19 mouse cellular contexts compared by ENCODE assay signal in genomic region chr10:70948276-70948675, GRCm38 (mm10).
DNase-seq lines count a peak whose midpoint lies in the region; ATAC-seq lines count a peak whose summit lies in the region.
"Had no signal": no experiment of that assay in that cellular context is flagged by ENCODE, and none has a peak within 500 bp of the region (broad histone marks: within the 10 kb centered on the region; RNA-seq: fewer than 3 reads in every experiment).

No protein-coding gene starts in this region.

- peak; percentile 51 for ATAC-seq in frontal cortex, adult (ENCODE audit: low TSS enrichment)
- ATAC-seq in megakaryocyte progenitor cell, adult 5-6 weeks (replicated peaks; ENCODE audit: poor library complexity) = no peak
- ATAC-seq: activated CD4-positive, CD25-positive, alpha-beta regulatory T cell, adult 4 months; liver, postnatal 0 days; Patski had no signal

- DNase-seq in frontal cortex, postnatal 25 days (ENCODE audit: low spot score in 2 of 2) = no peak
- DNase-seq in layer of hippocampus, adult 9-11 months = peak; percentile 48
- DNase-seq in layer of hippocampus, postnatal 10 days (ENCODE audit: low spot score in 2 of 2) = no peak
- peak; percentile 20 for DNase-seq in right cerebral cortex, postnatal 14 days
- no peak for DNase-seq in right cerebral cortex, postnatal 4 days
- DNase-seq: adrenal gland, postnatal 25 days; gastrocnemius, postnatal 14 days; heart, adult 2 months; kidney, adult 2 months; kidney, postnatal 25 days; liver; liver, postnatal 0 days; lung, postnatal 14 days; retina, postnatal 1 day; thymus, postnatal 14 days had no signal

Comparison
In these comparisons a context has a peak if more than half of its experiments do, and no peak if none do; other contexts are left out.
1. DNase-seq: peak in layer of hippocampus, adult 9-11 months (single experiment) and right cerebral cortex, postnatal 14 days (single experiment); none in frontal cortex, postnatal 25 days (0 of 2), layer of hippocampus, postnatal 10 days (0 of 2) and right cerebral cortex, postnatal 4 days (single experiment).